Mouse (Mus musculus): ENCODE measurements at regions not wholly inside any gene's neighbourhood (a gene's known extent, or its start where the extent isn't known, plus 50 kb on each side); places are given as distances from the start of the nearest gene placed in this dataset.

- TF ChIP-seq CTCF (conservative IDR thresholded peaks at IDR 0.05; ENCODE audit: low read length) (no peak), NANOG (IDR thresholded peaks at IDR 0.05; ENCODE audit: borderline replicate concordance, low read length) (no peak), POU5F1 (IDR thresholded peaks at IDR 0.05; ENCODE audit: borderline replicate concordance, low read length) (no peak)
Measured at GRCm38 (mm10) chr1:56360857-56361256, 276.4 kb downstream of the Hsfy2 start.
